Mouse (Mus musculus) inflammation-experienced regulatory T-cells, adult 16 weeks (primary cell): ENCODE data around the gene Capn8. TPM values are rescaled to one million over a fixed set of nuclear protein-coding genes. Genes with fewer than 3 reads are reported as not detected.

Source experiments
- polyA plus RNA-seq: library from polyadenylated mRNA; unstranded; fragments of 100-300 nt; shearing (Covaris generic); gene quantifications from one replicate; pipeline ENCODE4 v1.2.1, GENCODE M21; 2017

Capn8 gene
- polyA plus RNA-seq: not detected

DNA sequence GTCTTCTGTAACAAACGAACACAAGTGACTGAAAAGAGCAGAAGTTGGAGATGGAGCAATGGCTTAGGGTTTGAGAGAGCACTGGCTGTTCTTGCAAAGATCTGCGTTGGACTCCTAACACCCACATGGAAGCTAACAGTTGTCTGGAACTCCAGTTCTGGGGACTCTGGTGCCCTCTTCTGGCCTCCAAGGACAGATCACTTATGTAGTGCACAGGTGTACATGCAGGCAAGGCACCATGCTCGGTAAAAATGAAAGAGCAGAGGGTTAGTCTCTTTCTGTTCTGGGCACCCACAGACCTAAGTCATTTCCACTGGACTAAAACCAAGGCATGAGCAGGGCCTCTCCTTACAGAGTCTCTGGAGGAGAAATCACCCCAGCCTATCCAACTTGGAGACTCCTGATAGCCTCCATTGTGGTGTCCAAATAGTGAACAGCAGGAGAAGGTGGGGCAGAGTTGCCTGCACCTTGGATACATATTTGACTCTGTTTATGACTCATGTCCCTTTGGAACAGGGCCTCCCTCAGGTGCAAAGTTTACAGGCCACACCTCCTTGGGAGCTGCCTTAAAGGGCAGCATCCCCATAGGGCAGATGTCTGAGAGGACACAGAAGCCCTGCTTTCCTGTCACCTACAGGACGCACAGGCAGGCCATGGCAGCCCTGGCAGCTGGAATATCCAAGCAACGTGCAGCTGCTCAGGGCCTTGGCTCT, at the start of gene Capn8:
TSS of gene Capn8 (plus strand) at position 600 of the 713 bp plus-strand sequence.

DNA sequence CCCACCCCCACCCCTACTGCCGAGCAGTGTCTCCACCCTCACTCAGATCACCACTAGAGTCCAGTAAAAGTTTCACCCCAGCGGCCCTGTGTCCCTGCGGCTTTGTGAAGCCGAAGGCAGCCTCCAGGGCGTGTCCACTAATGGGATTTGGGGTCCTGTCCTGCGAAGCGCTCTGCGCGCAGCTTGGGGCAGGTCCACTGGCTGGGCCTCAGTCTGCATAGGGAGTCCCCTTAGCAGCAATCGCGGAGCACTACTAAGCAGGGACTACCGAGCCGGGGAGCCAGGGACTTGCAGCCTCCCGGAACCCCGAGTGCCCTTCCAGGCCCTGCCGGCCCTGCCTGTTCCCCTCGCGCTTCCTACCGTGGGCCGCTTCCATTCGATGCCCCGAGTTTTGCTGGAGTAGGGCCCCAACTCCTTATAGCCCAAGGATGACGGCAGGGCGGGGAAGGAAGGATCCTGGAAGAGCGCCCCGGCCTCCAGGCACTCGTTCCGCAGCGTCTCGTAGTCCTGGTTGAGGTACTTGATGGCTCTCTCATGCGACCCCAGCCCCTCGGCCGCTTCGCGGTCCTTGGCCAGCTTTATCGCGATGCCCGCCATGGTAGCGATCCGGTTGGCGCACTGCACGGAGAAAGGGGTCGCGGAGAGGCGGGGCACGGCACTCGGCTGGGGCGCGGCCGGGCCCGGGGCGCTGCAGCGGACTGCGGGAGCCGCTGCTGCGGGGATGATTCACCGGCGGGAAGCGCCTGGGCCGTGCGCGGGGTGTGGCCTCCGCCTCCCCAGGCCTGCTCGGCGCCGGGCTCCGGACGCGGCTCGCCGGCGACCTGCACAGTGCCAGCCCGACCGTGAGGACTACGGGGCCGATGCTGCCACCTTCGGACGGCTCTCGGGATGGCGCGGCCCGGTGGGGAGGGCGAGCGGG, 47.8 kb upstream of the Capn8 start, which contains the start of gene Capn2:
TSS of gene Capn2 (minus strand) at position 851 of the 919 bp plus-strand sequence.

Other genes starting within 250 kb of the Capn8 start
- 6.9 TPM for gene Fbxo28, start 223.4 kb upstream of the Capn8 start, polyA plus RNA-seq
- gene Trp53bp2, start 155.8 kb upstream of the Capn8 start, polyA plus RNA-seq: 11.4 TPM
- 64.8 TPM for gene Capn2, start 47.4 kb upstream of the Capn8 start, polyA plus RNA-seq
- not detected for gene Ccdc185, start 184.2 kb downstream of the Capn8 start, polyA plus RNA-seq
- gene Susd4, start 198.9 kb downstream of the Capn8 start, polyA plus RNA-seq: 6.9 TPM